ENCODE assay signal across 24 mouse cellular contexts in the genomic region with DNA sequence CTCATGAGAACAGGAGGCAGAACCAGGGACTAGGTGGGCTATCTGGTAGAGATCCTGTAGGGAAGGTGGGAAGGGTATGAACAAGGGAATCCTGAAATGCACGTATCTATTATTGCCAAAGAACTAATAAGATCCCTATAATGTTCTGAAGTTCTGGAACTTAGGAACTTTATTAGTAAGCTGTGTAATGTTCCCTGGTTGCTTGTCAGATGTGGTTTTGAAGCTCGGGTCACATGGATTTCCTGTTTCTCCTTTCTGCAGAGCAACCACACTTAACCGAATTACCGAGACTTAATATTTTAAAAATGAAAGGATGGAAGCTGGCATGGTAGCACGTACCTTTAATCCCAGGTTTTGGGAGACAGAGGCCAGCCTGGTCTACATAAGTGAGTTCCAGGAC. TPM values are rescaled to one million over a fixed set of nuclear protein-coding genes. Genes with fewer than 3 reads are reported as not detected.
A peak's percentile ranks its signal among the peaks of the same experiment; 100 is the strongest.
DNase-seq lines count a peak whose midpoint lies in the region; ATAC-seq and TF ChIP-seq lines count a peak whose summit lies in the region.
"Had no signal": no experiment of that assay in that cellular context is flagged by ENCODE, and none has a peak within 500 bp of the region (broad histone marks: within the 10 kb centered on the region; RNA-seq: fewer than 3 reads in every experiment).

No protein-coding gene starts in this region.

- peak; percentile 25 for DNase-seq in naive thymus-derived CD4-positive, alpha-beta T cell, adult 2 months (ENCODE audit: low read depth)
- DNase-seq in urinary bladder, postnatal 10 days (ENCODE audit: low spot score) = no peak
- DNase-seq in thymus, adult 2 months = no peak
- DNase-seq: adrenal gland, adult 8-10 months; adrenal gland, postnatal 36 days; cerebellum, adult 11 months; cerebellum, adult 8-10 months; cerebellum, postnatal 10 days; cerebellum, postnatal 36 days; forebrain, postnatal 0 days; gastrocnemius, postnatal 36 days; heart, adult 11 months; heart, postnatal 36 days had no signal

- TF ChIP-seq CTCF in bone marrow macrophage, adult 2 months (IDR thresholded peaks at IDR 0.05; ENCODE audit: low read depth, low read length) = no peak
- TF ChIP-seq CTCF in thymus, adult 2 months (IDR thresholded peaks at IDR 0.05; ENCODE audit: borderline replicate concordance, control insufficient read depth, extremely low read depth, insufficient read depth, low read length, poor library complexity) = no peak

- 16% methylated on average over 5 of the region's 5 CpGs for WGBS in thymus, adult 2 months

- no peak overlapping the region for H3K4me3 ChIP-seq in bone marrow macrophage, adult 2 months (ENCODE audit: insufficient read depth, low read length)
- no peak overlapping the region for H3K4me3 ChIP-seq in thymus, adult 2 months (ENCODE audit: control insufficient read depth, insufficient read depth, low read length)
- H3K4me3 ChIP-seq: forebrain, embryonic 10.5 days; forebrain, embryonic 13.5 days had no signal

- peak overlapping the region; percentile 29 for H3K27ac ChIP-seq in bone marrow macrophage, adult 2 months (ENCODE audit: insufficient read depth, low read depth, low read length)
- H3K27ac ChIP-seq in thymus, adult 2 months (ENCODE audit: control insufficient read depth, insufficient read depth, low read length) = no peak overlapping the region
- H3K27ac ChIP-seq: forebrain, embryonic 10.5 days; forebrain, embryonic 13.5 days; hindbrain, embryonic 14.5 days; hindbrain, postnatal 0 days had no signal

- H3K27me3 ChIP-seq in thymus, adult 2 months (ENCODE audit: control insufficient read depth, insufficient read depth, low read length) = no peaks in the 10 kb centered on the region
- H3K27me3 ChIP-seq: forebrain, embryonic 13.5 days had no signal

- H3K36me3 ChIP-seq in thymus, adult 2 months (ENCODE audit: control insufficient read depth, insufficient read depth, low read length) = peaks cover 15% of the 10 kb centered on the region

- H3K4me1 ChIP-seq in bone marrow macrophage, adult 2 months (ENCODE audit: control insufficient read depth, insufficient read depth, low read length) = peaks cover 25% of the 10 kb centered on the region
- no peaks in the 10 kb centered on the region for H3K4me1 ChIP-seq in thymus, adult 2 months (replicated peaks; ENCODE audit: control insufficient read depth, insufficient read depth, low read length)
- H3K4me1 ChIP-seq: forebrain, embryonic 10.5 days; forebrain, embryonic 13.5 days had no signal

- peak; percentile 50 for ATAC-seq in granulocyte monocyte progenitor cell, adult 5-6 weeks (replicated peaks; ENCODE audit: poor library complexity, severe bottlenecking)
- ATAC-seq in megakaryocyte, adult 5-6 weeks (ENCODE audit: poor library complexity, severe bottlenecking) = peak; percentile 33; the same call in 1 of the 2 replicates
- ATAC-seq in frontal cortex, adult (ENCODE audit: low TSS enrichment) = no peak
- ATAC-seq: activated CD4-positive, CD25-positive, alpha-beta regulatory T cell, adult 4 months; forebrain, embryonic 13.5 days; forebrain, postnatal 0 days; hindbrain, postnatal 0 days; inflammation-experienced regulatory T-cells, adult 6 months; intestine, embryonic 16.5 days had no signal

- TF ChIP-seq POLR2A in bone marrow macrophage, adult 2 months (IDR thresholded peaks at IDR 0.05; ENCODE audit: borderline replicate concordance, low read depth, low read length) = no peak
- TF ChIP-seq POLR2A in thymus, adult 2 months (IDR thresholded peaks at IDR 0.05; ENCODE audit: control insufficient read depth, extremely low read depth, insufficient read depth, low read length, poor library complexity) = no peak

RNA-seq across cellular contexts. Expression of gene Mettl21a, which starts 13.7 kb away (rescaled TPM):
- polyA plus RNA-seq in bone marrow macrophage, adult 2 months (2012; ENCODE audit: insufficient read depth, insufficient read length, missing spikeins) = 19.7 and 20.5 TPM in 2 replicates
- total RNA-seq in granulocyte monocyte progenitor cell, adult 5-6 weeks (2014; fragmentation: Nextera tagmentation) = 11.6 TPM in 2 replicates
- 8.1 and 11.2 TPM in 2 replicates for total RNA-seq in granulocyte monocyte progenitor cell, adult 5-6 weeks (2017)
- 9.9 and 12.2 TPM in 2 replicates for total RNA-seq in megakaryocyte, adult 5-6 weeks (2015)
- 10.5 and 15.0 TPM in 2 replicates for total RNA-seq in megakaryocyte, adult 5-6 weeks (2017)
- 5.9 and 8.3 TPM in 2 replicates for polyA plus RNA-seq in thymus, adult 2 months (2012; rRNA removed)
